In genomic region chr14:24618226-24619038, GRCm38 (mm10) we compare ENCODE assay signal across 10 mouse cellular contexts.
A peak's percentile ranks its signal among the peaks of the same experiment; 100 is the strongest.
DNase-seq lines count a peak whose midpoint lies in the region; ATAC-seq lines count a peak whose summit lies in the region.
"Had no signal": no experiment of that assay in that cellular context is flagged by ENCODE, and none has a peak within 500 bp of the region (broad histone marks: within the 10 kb centered on the region; RNA-seq: fewer than 3 reads in every experiment).

No protein-coding gene starts in this region.

- WGBS in hindbrain, embryonic 13.5 days, result 10% methylated on average over 15 of the region's 16 CpGs
- 25% methylated on average over 16 of the region's 16 CpGs for WGBS in neural tube, embryonic 12.5 days

- H3K4me3 ChIP-seq in hindbrain, embryonic 13.5 days, result no peak overlapping the region
- H3K4me3 ChIP-seq in neural tube, embryonic 12.5 days, result no peak overlapping the region
- H3K4me3 ChIP-seq: megakaryocyte, embryonic 14.5 days had no signal

- H3K36me3 ChIP-seq in hindbrain, embryonic 13.5 days, result no peaks in the 10 kb centered on the region
- no peaks in the 10 kb centered on the region for H3K36me3 ChIP-seq in neural tube, embryonic 12.5 days

- ATAC-seq in hindbrain, embryonic 13.5 days (ENCODE audit: low FRiP score), result peak; percentile 50
- ATAC-seq in neural tube, embryonic 12.5 days (ENCODE audit: low FRiP score, low read depth), result peak; percentile 52
- ATAC-seq in activated CD4-positive, CD25-positive, alpha-beta regulatory T cell, adult 4 months, result no peak

- H3K4me2 ChIP-seq in hindbrain, embryonic 13.5 days, result peak overlapping the region; percentile 26; the same call in 1 of the 2 replicates
- H3K4me2 ChIP-seq in neural tube, embryonic 12.5 days (replicated peaks), result peak overlapping the region; percentile 38

- H3K27me3 ChIP-seq in hindbrain, embryonic 13.5 days, result no peaks in the 10 kb centered on the region
- H3K27me3 ChIP-seq in neural tube, embryonic 12.5 days (replicated peaks), result no peaks in the 10 kb centered on the region

- peak; percentile 21 for DNase-seq in heart, postnatal 4 days
- DNase-seq in heart, adult 9 months (ENCODE audit: low spot score in 2 of 2), result no peak
- DNase-seq in embryo, embryonic 10.5 days (ENCODE audit: low spot score), result peak; percentile 50
- no peak for DNase-seq in thymus, postnatal 25 days
- no peak for DNase-seq in adrenal gland, postnatal 4 days (ENCODE audit: low spot score in 2 of 2)
- DNase-seq: adrenal gland, postnatal 25 days had no signal

- H3K27ac ChIP-seq in hindbrain, embryonic 13.5 days, result peak overlapping the region; percentile 99
- H3K27ac ChIP-seq in neural tube, embryonic 12.5 days, result peak overlapping the region; percentile 96

- no peaks in the 10 kb centered on the region for H3K9me3 ChIP-seq in hindbrain, embryonic 13.5 days
- H3K9me3 ChIP-seq in neural tube, embryonic 12.5 days, result no peaks in the 10 kb centered on the region
- H3K9me3 ChIP-seq: megakaryocyte, embryonic 14.5 days had no signal

- H3K4me1 ChIP-seq in hindbrain, embryonic 13.5 days (replicated peaks), result peaks cover 47% of the 10 kb centered on the region
- H3K4me1 ChIP-seq in neural tube, embryonic 12.5 days, result peaks cover 43% of the 10 kb centered on the region
- H3K4me1 ChIP-seq: megakaryocyte, embryonic 14.5 days had no signal

- peak overlapping the region; percentile 65 for H3K9ac ChIP-seq in hindbrain, embryonic 13.5 days
- H3K9ac ChIP-seq in neural tube, embryonic 12.5 days, result no peak overlapping the region

Comparison
In these comparisons a context has a peak if more than half of its experiments do, and no peak if none do; other contexts are left out.
1. DNase-seq: peak in heart, postnatal 4 days (single experiment) and embryo, embryonic 10.5 days (single experiment); none in heart, adult 9 months (0 of 2), thymus, postnatal 25 days (single experiment) and adrenal gland, postnatal 4 days (0 of 2).